Mouse (Mus musculus) G1E (cell line): ENCODE measurements around the gene Rab31. TPM values are rescaled to one million over a fixed set of nuclear protein-coding genes. Genes with fewer than 3 reads are reported as not detected.

Experiments used
- ATAC-seq: 2 replicates; pipeline ENCODE4 v1.8.0; 2016; ENCODE audit warnings: mild to moderate bottlenecking; ENCODE audit not compliant: insufficient number of reproducible peaks, poor library complexity, low FRiP score, severe bottlenecking; ENCODE audit errors: extremely low read depth
- DNase-seq: peaks from one replicate; pipeline ENCODE4 v3.0.0; 2012; ENCODE audit warnings: low spot score
- H3K27me3 ChIP-seq: 2 replicates; pipeline ENCODE4 v1.6.1; 2012; ENCODE audit warnings: mild to moderate bottlenecking, low read length, inconsistent platforms; ENCODE audit not compliant: insufficient read depth
- H3K36me3 ChIP-seq: replicated peaks from 2 replicates; pipeline ENCODE3; 2012; ENCODE audit warnings: mild to moderate bottlenecking, inconsistent platforms
- H3K4me1 ChIP-seq: 2 replicates; pipeline ENCODE4 v1.6.1; 2012; ENCODE audit warnings: low read depth, low read length, inconsistent platforms, mixed read lengths; ENCODE audit not compliant: insufficient read depth
- H3K4me3 ChIP-seq: 2 replicates; pipeline ENCODE4 v1.5.1; 2012; ENCODE audit warnings: low read depth, mild to moderate bottlenecking, inconsistent platforms, low read length, moderate library complexity, mixed read lengths
- H3K9me3 ChIP-seq: replicated peaks from 2 replicates; pipeline ENCODE4 v1.6.1; 2012; ENCODE audit warnings: inconsistent platforms
- CTCF ChIP-seq: IDR thresholded peaks from 2 replicates; pipeline ENCODE4 v1.5.1; 2012; ENCODE audit warnings: low read depth, low read length, inconsistent platforms, mixed read lengths
- GATA1 ChIP-seq: IDR thresholded peaks from 2 replicates; pipeline ENCODE4 v1.6.1; 2012; ENCODE audit warnings: borderline replicate concordance, low read length, inconsistent platforms, mixed read lengths
- GATA2 ChIP-seq: IDR thresholded peaks from 2 replicates; pipeline ENCODE4 v1.6.1; 2012; ENCODE audit warnings: low read depth, low read length, inconsistent platforms, borderline replicate concordance
- POLR2AphosphoS5 ChIP-seq: IDR thresholded peaks from 2 replicates; pipeline ENCODE4 v1.6.1; 2012; ENCODE audit warnings: low read depth, low read length, inconsistent platforms; ENCODE audit not compliant: insufficient replicate concordance
- TAL1 ChIP-seq: conservative IDR thresholded peaks from 2 replicates; pipeline ENCODE4 v1.6.1; 2012; ENCODE audit warnings: low read depth, low read length, inconsistent platforms, mixed read lengths
- polyA plus RNA-seq: library from polyadenylated mRNA; stranded (reverse); fragments of >175 nt; gene quantifications from 2 replicates; pipeline ENCODE4 v1.2.3, GENCODE M21; 2012
- total RNA-seq, 2 experiments: library from RNA; stranded (forward) in 1 of 2; stranded (reverse) in 1 of 2; fragments of 200-1000 nt in 1 of 2; fragments of >200 nt in 1 of 2; fragmentation: Nextera tagmentation in 1 of 2; gene quantifications; 2 replicates each; pipeline ENCODE4 v1.2.3; 2014 to 2017

Rab31 gene
- total and polyA plus RNA-seq, 3 experiments: 0.20 to 1.7 (median 1.6) TPM

GRCm38 (mm10) chr17:65643579-65643978, 129.0 kb downstream of the Rab31 start:
- Histone ChIP-seq H3K36me3 (no peaks in the 10 kb centered on the region), H3K27me3 (peaks cover 2% of the 10 kb centered on the region; the same call in 1 of the 2 replicates), H3K9me3 (no peaks in the 10 kb centered on the region), H3K4me1 (no peaks in the 10 kb centered on the region; the same call in 1 of the 2 replicates), H3K4me3 (no peak overlapping the region)
- DNase-seq (no peak), ATAC-seq (no peak)
- TF ChIP-seq TAL1 (no peak), POLR2AphosphoS5 (no peak), CTCF (no peak), GATA1 (no peak), GATA2 (no peak)

- ATAC-seq (no peak), DNase-seq (no peak)
- no peak overlapping the region for H3K4me3 ChIP-seq
- peaks cover 2% of the 10 kb centered on the region; the same call in 1 of the 2 replicates for H3K27me3 ChIP-seq
- TF ChIP-seq TAL1 (no peak), GATA2 (no peak), POLR2AphosphoS5 (no peak), CTCF (no peak), GATA1 (no peak)
- no peaks in the 10 kb centered on the region for H3K9me3 ChIP-seq
- no peaks in the 10 kb centered on the region; the same call in 1 of the 2 replicates for H3K4me1 ChIP-seq
- H3K36me3 ChIP-seq: no peaks in the 10 kb centered on the region
These were observed 129.5 kb downstream of the Rab31 start for GRCm38 (mm10) chr17:65643051-65643521.

GRCm38 (mm10) chr17:65642578-65642991, 130.0 kb downstream of the Rab31 start:
- Histone ChIP-seq H3K4me3 (no peak overlapping the region), H3K9me3 (no peaks in the 10 kb centered on the region), H3K4me1 (no peaks in the 10 kb centered on the region; the same call in 1 of the 2 replicates), H3K36me3 (no peaks in the 10 kb centered on the region), H3K27me3 (peaks cover 2% of the 10 kb centered on the region; the same call in 1 of the 2 replicates)
- TF ChIP-seq GATA2 (no peak), POLR2AphosphoS5 (no peak), TAL1 (no peak), GATA1 (no peak), CTCF (no peak)
- DNase-seq (no peak), ATAC-seq (no peak)

GRCm38 (mm10) chr17:65641734-65642218, 130.8 kb downstream of the Rab31 start, which contains the start of gene Txndc2:
Gene Txndc2, minus strand, starts transcription at chr17:65642168.
- Histone ChIP-seq H3K4me3 (no peak within 1 kb of the TSS), H3K36me3 (no peaks in the 10 kb centered on the region), H3K4me1 (no peaks in the 10 kb centered on the region; the same call in 1 of the 2 replicates), H3K9me3 (no peaks in the 10 kb centered on the region), H3K27me3 (peaks cover 2% of the 10 kb centered on the region; the same call in 1 of the 2 replicates)
- DNase-seq (no peak), ATAC-seq (no peak)
- TF ChIP-seq POLR2AphosphoS5 (no peak), GATA1 (no peak), GATA2 (no peak)

GRCm38 (mm10) chr17:65639144-65639543, 133.4 kb downstream of the Rab31 start:
- Histone ChIP-seq H3K4me3 (no peak overlapping the region), H3K4me1 (no peaks in the 10 kb centered on the region; the same call in 1 of the 2 replicates), H3K27me3 (peaks cover 6% of the 10 kb centered on the region), H3K36me3 (no peaks in the 10 kb centered on the region), H3K9me3 (no peaks in the 10 kb centered on the region)
- TF ChIP-seq CTCF: no peak
- TF ChIP-seq POLR2AphosphoS5: no peak
- no peak for TF ChIP-seq GATA2
- TF ChIP-seq GATA1: no peak
- TF ChIP-seq TAL1: no peak
- no peak for DNase-seq
- no peak for ATAC-seq

- DNase-seq: no peak
- TF ChIP-seq POLR2AphosphoS5 (no peak), GATA2 (no peak), TAL1 (no peak), CTCF (no peak), GATA1 (no peak)
- ATAC-seq: no peak
These were observed 136.7 kb downstream of the Rab31 start for GRCm38 (mm10) chr17:65635715-65636360.

More at GRCm38 (mm10) chr17:65635715-65636360, 136.7 kb downstream of the Rab31 start:
- H3K36me3 ChIP-seq: no peaks in the 10 kb centered on the region
- H3K4me3 ChIP-seq: no peak overlapping the region
- no peaks in the 10 kb centered on the region for H3K9me3 ChIP-seq
- H3K27me3 ChIP-seq: peaks cover 4% of the 10 kb centered on the region
- no peaks in the 10 kb centered on the region for H3K4me1 ChIP-seq
